Mouse (Mus musculus) intestine, embryonic 16.5 days (tissue): Measurements from ENCODE around the gene Hipk2. TPM values are rescaled to one million over a fixed set of nuclear protein-coding genes. Genes with fewer than 3 reads are reported as not detected.

Experiments
- ATAC-seq: fragments of 200-750 bp; cut with Nextera tagmentation; 2 replicates; pipeline ENCODE4 v1.8.0; 2017; ENCODE audit warnings: moderate TSS enrichment, moderate library complexity
- H3K27ac ChIP-seq: fragments of 300-500 bp; sonication (generic); 2 replicates; pipeline ENCODE4 v1.5.1; 2014; ENCODE audit warnings: mild to moderate bottlenecking, low read length
- H3K27me3 ChIP-seq: fragments of 300-500 bp; sonication (generic); replicated peaks from 2 replicates; pipeline ENCODE4 v1.6.1; 2014; ENCODE audit warnings: low read length, control low read depth, mixed read lengths; ENCODE audit not compliant: control insufficient read depth, insufficient read depth
- H3K36me3 ChIP-seq: fragments of 300-500 bp; sonication (generic); 2 replicates; pipeline ENCODE4 v1.6.1; 2014; ENCODE audit warnings: low read length, control low read depth; ENCODE audit not compliant: control insufficient read depth, insufficient read depth
- H3K4me1 ChIP-seq: fragments of 300-500 bp; sonication (generic); 2 replicates; pipeline ENCODE4 v1.6.1; 2014; ENCODE audit warnings: low read length, control low read depth, mixed read lengths; ENCODE audit not compliant: control insufficient read depth, insufficient read depth
- H3K4me2 ChIP-seq: fragments of 300-500 bp; sonication (generic); 2 replicates; pipeline ENCODE4 v1.6.1; 2014; ENCODE audit warnings: low read depth, low read length, control low read depth
- H3K4me3 ChIP-seq: fragments of 300-500 bp; sonication (generic); 2 replicates; pipeline ENCODE4 v1.5.1; 2014; ENCODE audit warnings: mild to moderate bottlenecking, low read length
- H3K9ac ChIP-seq: fragments of 300-500 bp; sonication (generic); 2 replicates; pipeline ENCODE4 v1.6.1; 2014; ENCODE audit warnings: low read depth, low read length
- H3K9me3 ChIP-seq: fragments of 300-500 bp; sonication (generic); 2 replicates; pipeline ENCODE4 v1.6.1; 2016; ENCODE audit warnings: low read length, control low read depth; ENCODE audit not compliant: control insufficient read depth
- WGBS: fragments of 180-500 bp; shearing (Covaris S2); extraction: QIAGEN DNeasy Blood & Tissue Kit; methylation state at CpG from one replicate; pipeline ENCODE4 v1.1.7; 2014; 5-methylcytosine and 5-hydroxymethylcytosine counted together
- polyA plus RNA-seq: library from polyadenylated mRNA; unstranded; fragments of >200 nt; fragmentation: Nextera tagmentation; extraction: Ambion mirVana; gene quantifications from 2 replicates; pipeline ENCODE4 v1.2.1, GENCODE M21; 2015

Gene Hipk2
- polyA plus RNA-seq, 1 experiment from 2014 or later: 18.7 TPM

- whole genome bisulfite sequencing: 71% methylated on average over 4 of the region's 4 CpGs
- no peaks in the 10 kb centered on the region for H3K36me3 ChIP-seq
- peaks cover 8% of the 10 kb centered on the region; the same call in 1 of the 2 replicates for H3K4me1 ChIP-seq
- no peak for ATAC-seq
- H3K9me3 ChIP-seq: no peaks in the 10 kb centered on the region
- no peak overlapping the region for H3K4me3 ChIP-seq
- H3K4me2 ChIP-seq: no peak overlapping the region
- H3K27me3 ChIP-seq: no peaks in the 10 kb centered on the region
- H3K27ac ChIP-seq: no peak overlapping the region
- H3K9ac ChIP-seq: no peak overlapping the region
Measured at GRCm38 (mm10) chr6:38806963-38807445, 69.0 kb downstream of the Hipk2 start.

DNA sequence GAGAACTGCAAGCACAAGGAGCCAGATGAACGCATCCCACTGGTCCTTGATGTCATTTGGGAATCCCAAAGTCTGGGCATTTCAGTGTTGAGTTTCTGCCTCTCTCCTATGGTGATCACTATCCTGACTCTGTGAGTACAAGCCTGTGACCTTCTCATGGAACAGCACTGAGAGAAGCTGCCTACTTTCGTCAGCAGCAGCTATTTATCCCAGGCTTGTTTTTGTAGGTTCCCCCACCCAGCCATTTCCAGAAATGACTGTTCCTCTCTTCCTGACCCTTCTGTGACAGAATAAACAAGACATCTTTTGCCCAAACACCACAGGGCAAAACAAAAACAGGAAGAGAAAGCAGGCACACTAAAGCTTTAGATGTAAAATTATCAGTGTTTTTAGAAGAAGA lies 70.4 kb downstream of the Hipk2 start:
- Histone ChIP-seq H3K27me3 (no peaks in the 10 kb centered on the region), H3K4me1 (peaks cover 6% of the 10 kb centered on the region; the same call in 1 of the 2 replicates), H3K36me3 (no peaks in the 10 kb centered on the region), H3K9ac (no peak overlapping the region), H3K4me3 (no peak overlapping the region), H3K9me3 (no peaks in the 10 kb centered on the region), H3K27ac (no peak overlapping the region), H3K4me2 (no peak overlapping the region)
- 76% methylated on average over 2 of the region's 2 CpGs for WGBS
- ATAC-seq: no peak

GRCm38 (mm10) chr6:38801252-38801651 lies 74.7 kb downstream of the Hipk2 start:
- Histone ChIP-seq H3K9me3 (no peaks in the 10 kb centered on the region), H3K27ac (no peak overlapping the region), H3K4me3 (no peak overlapping the region), H3K27me3 (no peaks in the 10 kb centered on the region), H3K36me3 (no peaks in the 10 kb centered on the region), H3K4me2 (no peak overlapping the region), H3K4me1 (0 out of 2 replicates have a peak, but pooled peaks cover 3% of the 10 kb centered on the region), H3K9ac (no peak overlapping the region)
- 20% methylated on average over 1 of the region's 1 CpGs for WGBS
- no peak for ATAC-seq

GRCm38 (mm10) chr6:38797548-38797947 lies 78.4 kb downstream of the Hipk2 start:
- H3K9ac ChIP-seq: no peak overlapping the region
- ATAC-seq: no peak
- H3K4me1 ChIP-seq: peaks cover 6% of the 10 kb centered on the region; the same call in 1 of the 2 replicates
- 84% methylated on average over 3 of the region's 3 CpGs for WGBS
- H3K27me3 ChIP-seq: no peaks in the 10 kb centered on the region
- H3K27ac ChIP-seq: no peak overlapping the region
- no peak overlapping the region for H3K4me3 ChIP-seq
- no peaks in the 10 kb centered on the region for H3K9me3 ChIP-seq
- no peaks in the 10 kb centered on the region for H3K36me3 ChIP-seq
- H3K4me2 ChIP-seq: no peak overlapping the region

DNA sequence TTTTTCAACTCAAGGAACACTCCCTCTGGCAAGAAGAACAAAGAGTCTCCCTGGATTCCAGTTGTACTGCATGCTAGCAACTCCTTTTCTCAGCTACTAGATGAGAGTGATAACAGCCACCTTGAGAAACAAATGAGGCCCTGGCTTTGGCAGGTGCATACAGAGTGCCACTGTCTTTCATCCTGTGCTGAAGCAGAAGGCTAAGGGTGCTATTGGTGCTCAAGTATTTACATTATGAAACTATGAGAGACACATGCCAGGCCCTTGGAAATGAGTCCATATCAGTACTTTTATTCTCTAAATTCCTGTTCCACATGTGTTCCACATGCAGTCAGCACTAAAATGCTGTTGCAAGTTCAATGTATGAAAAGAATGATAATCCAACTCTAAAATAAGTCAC lies 79.0 kb downstream of the Hipk2 start:
- H3K9me3 ChIP-seq: no peaks in the 10 kb centered on the region
- no peak for ATAC-seq

DNA sequence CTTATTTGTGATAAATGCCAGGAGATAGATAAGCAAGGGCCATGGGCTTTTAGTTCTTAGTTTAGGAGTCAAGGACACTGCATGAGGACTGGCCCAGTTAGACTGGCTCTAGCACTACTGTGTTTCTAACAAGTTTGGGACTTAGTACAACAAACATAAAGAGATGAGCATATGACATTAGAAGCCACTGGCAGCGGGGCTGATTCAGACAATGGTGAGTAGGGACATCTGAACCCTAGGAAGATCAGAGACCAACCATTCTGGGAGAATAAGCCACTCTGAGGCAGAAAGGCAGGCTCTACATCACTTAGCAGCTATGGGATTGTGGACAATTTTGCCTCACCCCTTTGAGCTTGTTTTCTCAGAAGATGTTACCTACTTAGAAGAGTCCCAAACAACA lies 79.6 kb downstream of the Hipk2 start:
- H3K4me3 ChIP-seq: no peak overlapping the region
- no peak overlapping the region for H3K9ac ChIP-seq
- H3K27me3 ChIP-seq: no peaks in the 10 kb centered on the region
- peaks cover 1% of the 10 kb centered on the region; the same call in 1 of the 2 replicates for H3K9me3 ChIP-seq
- H3K36me3 ChIP-seq: no peaks in the 10 kb centered on the region
- no peak overlapping the region for H3K27ac ChIP-seq
- H3K4me1 ChIP-seq: peaks cover 3% of the 10 kb centered on the region; the same call in 1 of the 2 replicates
- WGBS: 94% methylated on average over 1 of the region's 1 CpGs
- ATAC-seq: no peak
- no peak overlapping the region for H3K4me2 ChIP-seq

More for the DNA sequence above, 79.0 kb downstream of the Hipk2 start:
- Histone ChIP-seq H3K4me2 (no peak overlapping the region), H3K4me1 (peaks cover 4% of the 10 kb centered on the region; the same call in 1 of the 2 replicates), H3K4me3 (no peak overlapping the region), H3K36me3 (no peaks in the 10 kb centered on the region), H3K9ac (no peak overlapping the region), H3K27me3 (no peaks in the 10 kb centered on the region), H3K27ac (no peak overlapping the region)

DNA sequence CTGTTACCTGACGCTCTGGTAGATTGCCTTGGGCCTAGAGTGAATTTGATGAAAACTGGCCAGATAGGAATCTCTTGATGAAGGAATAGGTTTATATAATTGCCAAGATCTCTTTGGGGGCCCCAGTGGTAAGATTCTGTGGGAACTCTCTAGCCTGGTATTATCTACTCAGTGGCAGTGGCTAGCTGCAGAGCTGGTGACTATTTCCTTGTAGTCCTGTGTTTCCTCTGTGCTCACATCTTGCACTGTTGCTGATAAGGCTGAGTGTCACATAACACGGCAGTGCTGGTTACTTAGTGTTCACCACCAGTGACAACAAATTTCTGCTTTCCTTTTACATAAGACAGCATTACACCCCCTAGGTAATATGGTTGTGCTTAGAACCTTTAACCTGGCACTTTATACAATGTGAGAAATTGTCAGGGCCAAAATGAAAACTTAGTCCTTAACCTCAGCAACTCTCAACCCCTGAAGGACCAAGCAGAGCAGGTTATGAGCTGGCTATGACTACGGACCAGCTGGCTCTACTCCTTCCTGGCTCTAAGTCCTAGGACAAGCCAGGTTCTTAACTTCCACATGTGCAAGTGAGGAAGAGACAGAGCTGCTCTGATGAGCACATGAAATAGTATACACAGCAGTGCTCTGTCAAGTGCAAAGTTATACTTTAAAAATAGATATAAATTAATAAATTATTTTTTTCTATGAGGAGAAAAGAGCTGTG lies 80.7 kb downstream of the Hipk2 start:
- Histone ChIP-seq H3K4me2 (no peak overlapping the region), H3K36me3 (no peaks in the 10 kb centered on the region), H3K27ac (no peak overlapping the region), H3K4me3 (no peak overlapping the region), H3K27me3 (no peaks in the 10 kb centered on the region), H3K9ac (no peak overlapping the region), H3K9me3 (peaks cover 4% of the 10 kb centered on the region; the same call in 1 of the 2 replicates), H3K4me1 (peaks cover 3% of the 10 kb centered on the region; the same call in 1 of the 2 replicates)
- no peak for ATAC-seq
- WGBS: 78% methylated on average over 3 of the region's 3 CpGs

DNA sequence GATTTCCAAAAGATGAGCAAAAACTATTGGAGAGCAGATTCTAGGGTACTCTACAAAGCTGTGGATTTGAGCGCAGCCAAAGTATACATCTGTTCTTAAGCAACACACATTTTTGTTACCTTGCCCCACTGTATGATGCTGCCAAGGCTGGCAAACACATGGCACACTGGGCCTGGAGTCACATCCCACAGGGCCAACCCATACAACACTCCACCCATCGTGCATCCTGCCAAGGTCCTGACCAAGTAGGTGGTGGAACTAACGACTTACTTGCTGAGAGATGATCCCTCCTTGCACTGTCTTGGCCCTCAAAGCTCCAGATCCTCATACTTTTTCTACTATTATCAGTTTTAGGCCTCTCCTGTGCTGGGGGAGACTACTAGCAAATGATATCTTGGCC lies 83.0 kb downstream of the Hipk2 start:
- Histone ChIP-seq H3K9me3 (peaks cover 4% of the 10 kb centered on the region; the same call in 1 of the 2 replicates), H3K4me2 (no peak overlapping the region), H3K4me3 (no peak overlapping the region), H3K27me3 (no peaks in the 10 kb centered on the region), H3K4me1 (peaks cover 6% of the 10 kb centered on the region), H3K9ac (no peak overlapping the region), H3K27ac (no peak overlapping the region), H3K36me3 (no peaks in the 10 kb centered on the region)
- ATAC-seq: no peak
- WGBS: 82% methylated on average over 3 of the region's 3 CpGs

DNA sequence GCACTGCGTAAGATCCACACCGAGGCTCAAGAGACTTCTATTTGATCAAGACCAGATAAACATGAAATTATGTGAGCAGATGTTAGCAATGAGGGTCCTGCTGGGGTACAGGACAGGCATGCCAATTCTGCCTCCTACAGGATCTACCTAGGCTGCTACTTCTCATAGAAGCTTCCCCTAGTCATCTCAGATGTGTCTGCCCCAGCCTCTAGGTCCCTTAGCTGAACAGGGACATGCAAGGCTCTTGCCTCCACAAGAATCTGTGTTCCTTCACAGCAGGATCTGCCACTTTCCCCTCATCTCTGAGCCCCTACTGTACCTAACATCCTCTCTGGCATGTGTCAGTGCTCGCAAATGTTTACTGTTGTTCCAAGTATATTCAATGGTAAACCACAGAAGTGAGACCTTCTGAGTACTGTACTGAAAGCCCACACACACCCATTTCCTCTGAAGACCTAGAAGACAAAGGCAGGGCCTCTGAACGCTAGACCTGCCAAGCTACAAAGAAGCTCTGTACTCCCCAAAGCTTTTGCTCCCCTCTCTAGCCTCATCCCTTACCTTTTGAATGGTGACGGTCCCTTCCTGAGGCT lies 86.6 kb downstream of the Hipk2 start:
- H3K27me3 ChIP-seq: no peaks in the 10 kb centered on the region
- H3K4me1 ChIP-seq: peaks cover 19% of the 10 kb centered on the region
- H3K9ac ChIP-seq: no peak overlapping the region
- H3K4me2 ChIP-seq: no peak overlapping the region
- H3K36me3 ChIP-seq: no peaks in the 10 kb centered on the region
- H3K9me3 ChIP-seq: peaks cover 4% of the 10 kb centered on the region; the same call in 1 of the 2 replicates
- 71% methylated on average over 5 of the region's 5 CpGs for WGBS
- ATAC-seq: no peak
- H3K27ac ChIP-seq: no peak overlapping the region
- H3K4me3 ChIP-seq: no peak overlapping the region
